Mouse (Mus musculus) left cerebral cortex, postnatal 36 days (tissue): ENCODE results near the gene Olfr99. TPM values are rescaled to one million over a fixed set of nuclear protein-coding genes. Genes with fewer than 3 reads are reported as not detected.
A peak's percentile ranks its signal among the peaks of the same experiment; 100 is the strongest.
"Not testable (repeated sequence)": the region's sequence is repeated elsewhere in the genome, so short reads cannot be mapped to it uniquely, and the experiment has no call there.

ENCODE experiments used
- DNase-seq, 2 experiments: peaks; one replicate each; pipeline ENCODE4 v3.0.0; 2021 to 2022; ENCODE audit warnings: low spot score in 2 of 2, mixed read lengths in 1 of 2
- intact Hi-C: fragments of 180-260 bp; cut with DNase I; formaldehyde crosslinking; loops from one replicate; pipeline ENCODE4 v1.15.1; 2025
- total RNA-seq, 2 experiments: library from RNA; stranded (reverse); gene quantifications; 2 replicates each; pipeline ENCODE4 v1.2.3; 2021

Olfr99 gene
- not detected for total RNA-seq

GRCm38 (mm10) chr17:37283360-37283759 lies at the start of gene Olfr99:
Gene Olfr99 (minus strand): TSS chr17:37283460.
- no peak for DNase-seq

GRCm38 (mm10) chr17:37316954-37317353 lies 33.7 kb upstream of the Olfr99 start, which contains the start of gene Olfr102:
Gene Olfr102 (minus strand): TSS chr17:37317054.
- intact Hi-C loops, result no loop called here
- no peak for DNase-seq

More at GRCm38 (mm10) chr17:37283360-37283759, at the start of gene Olfr99:
- intact Hi-C loops, result no loop called here

DNA sequence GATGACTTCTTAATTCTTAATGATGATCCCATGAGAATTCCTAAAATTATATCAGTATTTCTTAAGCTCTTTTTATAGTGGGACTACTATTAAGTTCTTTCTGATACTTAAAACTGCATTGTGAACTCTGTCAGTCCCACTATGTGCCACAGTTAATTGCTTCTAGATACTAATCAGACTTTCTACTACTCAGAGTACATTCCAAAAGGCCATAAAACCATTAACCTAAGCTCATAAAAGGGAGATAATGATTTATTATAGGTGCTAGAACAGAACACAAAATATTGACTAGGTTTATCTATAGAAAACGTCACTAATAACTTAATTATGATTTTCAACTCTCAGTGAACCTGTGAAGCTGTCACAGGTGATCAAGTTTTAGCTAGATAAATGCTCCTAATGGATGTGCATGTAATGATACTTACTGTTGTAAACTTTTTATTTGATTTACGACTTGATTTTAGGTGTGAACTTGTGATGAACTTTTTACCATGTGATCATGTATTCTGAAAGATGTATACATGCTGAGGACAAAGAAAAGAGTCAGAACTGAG lies 27.0 kb upstream of the Olfr99 start:
- no peak for DNase-seq
- intact Hi-C loops, result no loop called here

GRCm38 (mm10) chr17:37308483-37308882 lies 25.2 kb upstream of the Olfr99 start:
- DNase-seq, result no peak
- intact Hi-C loops, result loop anchor here (10.0 kb wide), 1 partner anchor 426 kb away; no protein-coding TSS in a partner anchor

GRCm38 (mm10) chr17:37304213-37304612 lies 21.0 kb upstream of the Olfr99 start, which contains the start of gene Olfr101:
Gene Olfr101 (minus strand): TSS chr17:37304313.
- no peak for DNase-seq
- intact Hi-C loops, result loop anchor here (10.0 kb wide), 1 partner anchor 431 kb away; no protein-coding TSS in a partner anchor

DNA sequence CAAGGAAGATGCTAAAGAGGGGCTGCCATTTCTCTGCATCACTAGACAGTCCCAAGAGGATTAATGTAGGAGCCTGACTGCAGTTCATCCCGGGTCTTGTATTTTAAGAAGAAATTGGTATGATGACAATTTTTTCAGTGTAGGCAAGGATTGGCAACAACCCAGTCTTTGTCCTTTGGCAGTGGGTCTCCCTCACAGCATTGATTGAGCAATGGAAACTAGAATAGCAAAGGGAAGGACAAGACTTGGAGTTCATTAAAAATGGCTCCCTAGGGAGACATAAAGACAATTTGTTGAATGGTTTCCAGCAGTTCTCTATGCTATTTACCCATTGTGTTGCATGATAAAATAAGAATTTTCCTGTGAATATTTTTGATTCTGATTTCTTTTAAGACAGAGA lies 2.9 kb downstream of the Olfr99 start:
- intact Hi-C loops, result no loop called here
- no peak for DNase-seq

- no peak for DNase-seq
- intact Hi-C loops, result no loop called here
These were observed 6.7 kb downstream of the Olfr99 start for GRCm38 (mm10) chr17:37276573-37276972.

DNA sequence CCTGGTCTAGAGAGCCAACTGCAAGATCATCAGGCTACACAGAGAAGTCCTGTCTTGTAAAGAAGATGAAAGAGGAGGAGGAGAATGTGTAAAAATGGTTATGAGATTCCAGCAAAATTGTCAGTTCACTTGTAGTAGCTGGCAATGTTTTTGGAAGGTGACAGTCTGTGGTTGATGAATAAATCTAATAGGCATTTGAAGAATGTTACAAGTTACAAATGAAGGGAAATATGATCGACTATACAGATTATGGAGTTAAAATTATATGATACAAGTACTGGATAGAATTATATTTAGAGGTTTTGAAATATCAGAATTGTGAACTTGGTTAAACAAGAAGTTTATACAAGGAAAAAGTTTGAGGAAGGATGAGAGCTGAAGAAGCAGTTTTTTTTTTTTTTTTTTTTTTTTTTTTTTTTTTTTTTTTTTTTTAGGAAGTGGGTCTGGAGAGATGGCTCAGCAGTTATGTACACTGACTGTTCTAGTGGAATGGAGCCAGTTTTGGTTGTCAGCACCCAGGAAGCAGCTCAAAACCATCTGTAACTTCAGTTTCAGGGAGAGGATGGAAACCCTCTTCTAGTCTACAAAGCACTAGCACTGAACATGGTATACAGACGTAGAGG lies 7.5 kb downstream of the Olfr99 start:
- intact Hi-C loops, result no loop called here
- DNase-seq, result no peak

DNA sequence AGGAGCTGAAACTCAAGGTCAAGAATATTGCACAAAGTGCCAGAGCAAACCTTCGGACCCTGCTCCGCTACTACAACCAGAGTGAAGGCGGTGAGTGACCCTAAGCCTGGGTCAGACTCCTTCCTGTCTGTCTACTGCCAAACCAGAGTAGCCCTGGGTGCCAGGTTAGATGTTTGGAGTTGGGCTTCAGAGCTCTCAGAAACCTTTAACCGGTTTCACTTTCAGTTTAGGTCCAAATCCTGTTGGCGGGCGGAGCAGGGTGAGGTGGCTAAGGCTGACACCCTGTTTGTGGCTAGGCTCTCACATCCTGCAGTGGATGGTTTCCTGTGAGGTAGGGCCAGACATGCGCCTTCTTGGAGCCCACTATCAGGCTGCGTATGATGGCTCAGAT lies 12.6 kb downstream of the Olfr99 start:
- intact Hi-C loops, result no loop called here
- peak; percentile 6 to 7 for DNase-seq

- intact Hi-C loops, result no loop called here
- peak; percentile 79 to 90 for DNase-seq
These were observed 13.1 kb downstream of the Olfr99 start, which contains the start of gene H2-M3 for GRCm38 (mm10) chr17:37270058-37270701. Gene H2-M3 (plus strand): TSS chr17:37270220.

GRCm38 (mm10) chr17:37263626-37264025 lies 19.6 kb downstream of the Olfr99 start, which contains the start of gene Olfr98:
Gene Olfr98 (minus strand): TSS chr17:37263749.
- DNase-seq, result no peak

GRCm38 (mm10) chr17:37250544-37250943 lies 32.7 kb downstream of the Olfr99 start:
- no peak for DNase-seq
- intact Hi-C loops, result no loop called here

More at GRCm38 (mm10) chr17:37263626-37264025, 19.6 kb downstream of the Olfr99 start, which contains the start of gene Olfr98:
- intact Hi-C loops, result no loop called here

DNA sequence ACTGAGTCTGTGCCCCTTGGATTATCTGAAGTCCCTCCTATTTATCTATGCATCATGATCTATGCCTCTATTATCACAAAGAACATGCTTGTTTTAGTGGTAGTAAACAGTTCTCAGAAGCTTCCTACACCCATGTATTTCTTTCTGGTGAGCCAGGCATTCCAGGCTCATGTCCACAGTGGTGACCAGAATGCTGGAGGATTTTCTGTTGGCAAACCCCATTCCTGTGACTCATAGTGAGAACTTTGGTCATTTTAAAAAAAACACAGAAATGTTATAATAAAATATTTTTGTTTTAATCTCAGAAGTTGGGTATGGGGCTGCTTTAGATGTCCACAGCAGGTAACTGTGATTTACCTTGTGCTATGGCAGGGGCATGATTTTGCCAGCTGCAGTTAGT lies 33.8 kb downstream of the Olfr99 start:
- no peak for DNase-seq
- intact Hi-C loops, result no loop called here

DNA sequence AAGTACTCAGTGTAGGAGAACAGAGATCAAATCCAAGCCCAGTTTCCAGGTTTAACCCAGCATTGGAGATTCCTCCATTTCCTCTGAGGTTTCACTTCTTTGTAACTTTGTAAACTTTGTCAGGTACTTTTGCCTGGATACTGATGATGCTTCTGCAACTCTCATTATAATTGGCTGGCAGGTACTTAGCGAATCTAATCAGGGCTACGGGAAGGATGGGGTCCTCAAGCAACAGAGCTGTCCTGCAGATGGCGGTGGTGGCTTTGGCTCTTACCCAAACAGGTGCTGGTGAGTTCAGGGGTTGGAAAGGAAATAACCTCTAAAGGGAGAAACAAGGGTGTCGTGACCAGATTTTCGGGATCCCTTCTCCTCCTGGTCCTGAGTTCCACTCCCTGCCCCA lies 36.5 kb downstream of the Olfr99 start:
- DNase-seq, result peak in 1 of 2 experiments; percentile 5
- intact Hi-C loops, result no loop called here

DNA sequence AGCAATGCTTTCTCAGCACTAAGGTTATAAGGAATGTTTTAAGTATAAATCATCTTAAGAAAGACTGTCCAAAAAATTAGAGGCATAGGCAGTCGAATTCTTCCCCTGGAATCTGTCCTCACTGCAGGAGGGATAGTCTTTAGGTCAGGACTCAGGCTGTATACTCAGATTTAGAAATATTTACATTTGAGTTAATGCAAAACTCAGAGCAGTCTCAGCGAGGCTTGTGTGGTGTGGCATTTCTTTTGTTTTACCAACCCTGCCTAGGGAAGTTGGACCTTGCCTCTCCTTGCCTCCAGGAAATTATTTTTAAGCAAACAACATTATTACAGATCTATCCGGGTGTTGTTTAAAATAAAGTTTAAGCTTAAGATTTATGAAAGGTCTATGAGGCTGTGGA lies 41.1 kb downstream of the Olfr99 start:
- DNase-seq, result no peak
- intact Hi-C loops, result no loop called here

DNA sequence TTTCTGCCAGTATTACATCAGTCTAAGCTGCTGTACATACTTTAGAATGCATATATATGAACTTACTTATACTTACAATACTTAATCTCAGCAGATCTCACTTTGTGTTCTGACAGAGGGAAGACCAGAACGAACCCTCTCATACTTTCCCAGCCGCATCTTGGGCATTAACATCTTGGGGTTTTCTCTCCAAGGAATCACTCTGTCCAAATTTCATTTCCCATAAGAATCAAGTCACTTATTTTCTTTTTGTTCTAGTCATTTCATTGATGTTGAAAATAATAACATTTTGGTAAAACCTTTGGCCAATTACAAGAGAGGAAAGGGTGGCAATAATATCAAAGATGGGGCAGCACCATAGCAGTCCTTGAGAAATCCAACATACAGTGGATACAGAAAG lies 46.0 kb downstream of the Olfr99 start, which contains the start of gene Olfr97:
TSS of gene Olfr97 (minus strand) at position 101 of the 400 bp plus-strand sequence.
- DNase-seq, intact Hi-C loops: not testable (repeated sequence)

Other genes starting within 250 kb of the Olfr99 start
- 100 to 1,000 TPM; 679 to 696 TPM for gene Gabbr1, start 237.5 kb downstream of the Olfr99 start, total RNA-seq
- gene Olfr90, start 195.0 kb downstream of the Olfr99 start, total RNA-seq, result not detected
- gene Olfr91, start 185.2 kb downstream of the Olfr99 start, total RNA-seq, result not detected
- not detected for gene Olfr92, start 163.4 kb downstream of the Olfr99 start, total RNA-seq
- not detected for gene Olfr93, start 122.0 kb downstream of the Olfr99 start, total RNA-seq
- gene Ubd, start 89.6 kb downstream of the Olfr99 start, total RNA-seq, result not detected
- not detected for gene Olfr94, start 82.5 kb downstream of the Olfr99 start, total RNA-seq
- gene Olfr95, start 70.3 kb downstream of the Olfr99 start, total RNA-seq, result not detected
- gene Olfr96, start 63.3 kb downstream of the Olfr99 start, total RNA-seq, result not detected
- not detected for gene Olfr97, start 46.1 kb downstream of the Olfr99 start, total RNA-seq
- not detected for gene Olfr98, start 19.7 kb downstream of the Olfr99 start, total RNA-seq
- gene H2-M3, start 13.2 kb downstream of the Olfr99 start, total RNA-seq, result 1 to 10 TPM; 3.2 to 3.4 TPM
- gene Olfr101, start 20.9 kb upstream of the Olfr99 start, total RNA-seq, result not detected
- gene Olfr102, start 33.6 kb upstream of the Olfr99 start, total RNA-seq, result not detected
- gene Olfr103, start 56.2 kb upstream of the Olfr99 start, total RNA-seq, result not detected
- gene Olfr104-ps, start 76.1 kb upstream of the Olfr99 start, total RNA-seq, result not detected
- gene Olfr105-ps, start 95.6 kb upstream of the Olfr99 start, total RNA-seq, result not detected
- gene Olfr106-ps, start 106.9 kb upstream of the Olfr99 start, total RNA-seq, result not detected
- not detected for gene Olfr107, start 115.8 kb upstream of the Olfr99 start, total RNA-seq
- not detected for gene Olfr108, start 162.0 kb upstream of the Olfr99 start, total RNA-seq
- not detected for gene Olfr109, start 175.5 kb upstream of the Olfr99 start, total RNA-seq
- not detected for gene H2-M2, start 200.1 kb upstream of the Olfr99 start, total RNA-seq
- gene Olfr110, start 209.0 kb upstream of the Olfr99 start, total RNA-seq, result under 1 TPM in 1 of 2 experiments, not detected in 1; 0.22 TPM
- gene Olfr111, start 224.6 kb upstream of the Olfr99 start, total RNA-seq, result under 1 TPM in 1 of 2 experiments, not detected in 1; 0.17 TPM